Mouse (Mus musculus): ENCODE measurements around the gene Lce1j. TPM values are rescaled to one million over a fixed set of nuclear protein-coding genes. Genes with fewer than 3 reads are reported as not detected.
"Not testable (repeated sequence)": the region's sequence is repeated elsewhere in the genome, so short reads cannot be mapped to it uniquely, and the experiment has no call there.

Lce1j gene
- polyA plus RNA-seq (2014; fragmentation: Nextera tagmentation; extraction: Ambion mirVana) = not detected in 2 replicates

GRCm38 (mm10) chr3:92790414-92790813, at the start of gene Lce1j:
TSS of gene Lce1j (minus strand) at chr3:92790514.
- Histone ChIP-seq H3K4me2 (replicated peaks; ENCODE audit: low read depth, low read length) (no peak within 1 kb of the TSS), H3K36me3 (ENCODE audit: control insufficient read depth, insufficient read depth, low read length) (no peaks in the 10 kb centered on the region), H3K9ac (replicated peaks; ENCODE audit: low read depth, low read length) (no peak within 1 kb of the TSS), H3K9me3 (ENCODE audit: control insufficient read depth, low read depth, low read length) (no peaks in the 10 kb centered on the region), H3K27ac (ENCODE audit: low read length) (no peak within 1 kb of the TSS), H3K27me3 (ENCODE audit: control insufficient read depth, insufficient read depth, low read length) (no peaks in the 10 kb centered on the region), H3K4me1 (ENCODE audit: control insufficient read depth, insufficient read depth, low read length) (no peaks in the 10 kb centered on the region), H3K4me3 (ENCODE audit: low read depth, low read length) (no peak within 1 kb of the TSS)
- WGBS = 88% methylated on average over 1 of the region's 1 CpGs
- no peak for ATAC-seq (ENCODE audit: insufficient number of reproducible peaks, insufficient read depth, low FRiP score, low read depth)

GRCm38 (mm10) chr3:92827108-92827507, 36.8 kb upstream of the Lce1j start, which contains the start of gene Kprp:
TSS of gene Kprp (minus strand) at chr3:92827247.
- Histone ChIP-seq H3K27me3 (ENCODE audit: control insufficient read depth, insufficient read depth, low read length) (no peaks in the 10 kb centered on the region), H3K4me2 (replicated peaks; ENCODE audit: low read depth, low read length) (no peak within 1 kb of the TSS), H3K9ac (replicated peaks; ENCODE audit: low read depth, low read length) (no peak within 1 kb of the TSS), H3K36me3 (ENCODE audit: control insufficient read depth, insufficient read depth, low read length) (no peaks in the 10 kb centered on the region), H3K27ac (ENCODE audit: low read length) (no peak within 1 kb of the TSS), H3K4me3 (ENCODE audit: low read depth, low read length) (no peak within 1 kb of the TSS), H3K4me1 (ENCODE audit: control insufficient read depth, insufficient read depth, low read length) (no peaks in the 10 kb centered on the region), H3K9me3 (ENCODE audit: control insufficient read depth, low read depth, low read length) (no peaks in the 10 kb centered on the region)
- 23% methylated on average over 1 of the region's 1 CpGs for WGBS
- no peak for ATAC-seq (ENCODE audit: insufficient number of reproducible peaks, insufficient read depth, low FRiP score, low read depth)

- Histone ChIP-seq H3K4me1 (ENCODE audit: control insufficient read depth, insufficient read depth, low read length) (no peaks in the 10 kb centered on the region), H3K9me3 (ENCODE audit: control insufficient read depth, low read depth, low read length) (no peaks in the 10 kb centered on the region), H3K4me2 (replicated peaks; ENCODE audit: low read depth, low read length) (no peak overlapping the region), H3K27ac (ENCODE audit: low read length) (no peak overlapping the region), H3K9ac (replicated peaks; ENCODE audit: low read depth, low read length) (no peak overlapping the region), H3K36me3 (ENCODE audit: control insufficient read depth, insufficient read depth, low read length) (no peaks in the 10 kb centered on the region), H3K4me3 (ENCODE audit: low read depth, low read length) (no peak overlapping the region), H3K27me3 (ENCODE audit: control insufficient read depth, insufficient read depth, low read length) (no peaks in the 10 kb centered on the region)
- no peak for ATAC-seq (ENCODE audit: insufficient number of reproducible peaks, insufficient read depth, low FRiP score, low read depth)
- WGBS = 26% methylated on average over 1 of the region's 1 CpGs
Observed at GRCm38 (mm10) chr3:92825808-92826207, 35.5 kb upstream of the Lce1j start.

- H3K36me3 ChIP-seq (ENCODE audit: control insufficient read depth, insufficient read depth, low read length); H3K27ac ChIP-seq (ENCODE audit: low read length); H3K4me3 ChIP-seq (ENCODE audit: low read depth, low read length); ATAC-seq (ENCODE audit: insufficient number of reproducible peaks, insufficient read depth, low FRiP score, low read depth); H3K4me2 ChIP-seq (replicated peaks; ENCODE audit: low read depth, low read length); H3K4me1 ChIP-seq (ENCODE audit: control insufficient read depth, insufficient read depth, low read length); H3K9me3 ChIP-seq (ENCODE audit: control insufficient read depth, low read depth, low read length); H3K9ac ChIP-seq (replicated peaks; ENCODE audit: low read depth, low read length); H3K27me3 ChIP-seq (ENCODE audit: control insufficient read depth, insufficient read depth, low read length): not testable (repeated sequence)
- WGBS = 92% methylated on average over 2 of the region's 2 CpGs
Observed at GRCm38 (mm10) chr3:92816036-92816435, 25.7 kb upstream of the Lce1j start.

GRCm38 (mm10) chr3:92815581-92815980, 25.3 kb upstream of the Lce1j start:
- Histone ChIP-seq H3K27ac (ENCODE audit: low read length) (no peak overlapping the region), H3K4me1 (ENCODE audit: control insufficient read depth, insufficient read depth, low read length) (no peaks in the 10 kb centered on the region)
- 91% methylated on average over 3 of the region's 3 CpGs for WGBS

DNA sequence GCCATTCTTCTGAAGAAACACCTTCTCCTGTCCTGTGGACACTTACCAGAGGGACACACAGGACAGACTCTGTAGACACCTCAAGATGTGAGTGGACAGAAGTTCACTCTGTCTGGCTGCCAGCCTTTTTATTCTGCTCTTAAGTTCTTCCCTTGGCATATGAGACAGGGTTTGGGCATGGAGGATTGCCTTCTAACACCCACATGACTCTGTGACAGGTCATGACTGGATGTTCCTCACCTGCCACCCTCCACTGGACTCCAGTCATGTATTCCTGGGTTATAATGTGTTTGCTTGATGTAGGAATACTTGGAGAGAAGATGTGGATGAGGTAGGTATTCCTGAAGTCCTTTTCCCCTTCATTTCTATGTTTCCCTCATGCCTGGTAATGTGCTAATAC, 17.5 kb upstream of the Lce1j start, which contains the start of gene Lce1k:
Lce1k (minus strand) TSS at position 101 of the 400 bp plus-strand sequence.
- Histone ChIP-seq H3K4me2 (replicated peaks; ENCODE audit: low read depth, low read length) (no peak within 1 kb of the TSS), H3K27ac (ENCODE audit: low read length) (no peak within 1 kb of the TSS), H3K36me3 (ENCODE audit: control insufficient read depth, insufficient read depth, low read length) (no peaks in the 10 kb centered on the region), H3K4me1 (ENCODE audit: control insufficient read depth, insufficient read depth, low read length) (no peaks in the 10 kb centered on the region), H3K9me3 (ENCODE audit: control insufficient read depth, low read depth, low read length) (no peaks in the 10 kb centered on the region), H3K4me3 (ENCODE audit: low read depth, low read length) (no peak within 1 kb of the TSS), H3K9ac (replicated peaks; ENCODE audit: low read depth, low read length) (no peak within 1 kb of the TSS), H3K27me3 (ENCODE audit: control insufficient read depth, insufficient read depth, low read length) (no peaks in the 10 kb centered on the region)
- no peak for ATAC-seq (ENCODE audit: insufficient number of reproducible peaks, insufficient read depth, low FRiP score, low read depth)

More at GRCm38 (mm10) chr3:92815581-92815980, 25.3 kb upstream of the Lce1j start:
- Histone ChIP-seq H3K27me3 (ENCODE audit: control insufficient read depth, insufficient read depth, low read length) (no peaks in the 10 kb centered on the region), H3K9me3 (ENCODE audit: control insufficient read depth, low read depth, low read length) (no peaks in the 10 kb centered on the region), H3K36me3 (ENCODE audit: control insufficient read depth, insufficient read depth, low read length) (no peaks in the 10 kb centered on the region), H3K9ac (replicated peaks; ENCODE audit: low read depth, low read length) (no peak overlapping the region), H3K4me3 (ENCODE audit: low read depth, low read length) (no peak overlapping the region), H3K4me2 (replicated peaks; ENCODE audit: low read depth, low read length) (no peak overlapping the region)
- ATAC-seq (ENCODE audit: insufficient number of reproducible peaks, insufficient read depth, low FRiP score, low read depth) = no peak

GRCm38 (mm10) chr3:92778799-92779198, 11.5 kb downstream of the Lce1j start, which contains the start of gene Lce1i:
TSS of gene Lce1i (minus strand) at chr3:92778899.
- no peak for ATAC-seq (ENCODE audit: insufficient number of reproducible peaks, insufficient read depth, low FRiP score, low read depth)
- H3K9me3 ChIP-seq (ENCODE audit: control insufficient read depth, low read depth, low read length) = no peaks in the 10 kb centered on the region
- no peak within 1 kb of the TSS for H3K4me3 ChIP-seq (ENCODE audit: low read depth, low read length)
- H3K27me3 ChIP-seq (ENCODE audit: control insufficient read depth, insufficient read depth, low read length) = no peaks in the 10 kb centered on the region
- H3K4me1 ChIP-seq (ENCODE audit: control insufficient read depth, insufficient read depth, low read length) = no peaks in the 10 kb centered on the region
- no peak within 1 kb of the TSS for H3K4me2 ChIP-seq (replicated peaks; ENCODE audit: low read depth, low read length)
- H3K36me3 ChIP-seq (ENCODE audit: control insufficient read depth, insufficient read depth, low read length) = no peaks in the 10 kb centered on the region
- no peak within 1 kb of the TSS for H3K27ac ChIP-seq (ENCODE audit: low read length)
- no peak within 1 kb of the TSS for H3K9ac ChIP-seq (replicated peaks; ENCODE audit: low read depth, low read length)
- 82% methylated on average over 1 of the region's 1 CpGs for WGBS

DNA sequence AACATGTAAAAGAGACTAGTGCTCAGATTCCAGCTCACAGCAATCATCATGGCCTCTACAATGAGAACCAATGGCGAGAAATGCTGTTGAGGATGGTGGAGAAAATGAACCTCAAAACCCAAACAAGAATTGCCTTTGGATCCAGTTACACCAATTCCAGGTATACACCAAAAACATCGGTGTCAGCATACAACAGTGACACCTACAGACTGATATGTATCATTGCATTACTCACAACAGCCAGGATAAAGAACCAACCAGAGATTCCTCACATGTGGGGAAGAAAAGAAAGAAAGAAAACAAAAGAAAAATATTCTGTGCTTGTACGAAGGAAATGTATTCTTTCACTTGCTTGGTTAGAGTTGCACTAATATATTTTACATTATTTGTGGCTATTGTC, 18.7 kb downstream of the Lce1j start:
- no peak for ATAC-seq (ENCODE audit: insufficient number of reproducible peaks, insufficient read depth, low FRiP score, low read depth)
- WGBS = 24% methylated on average over 3 of the region's 3 CpGs

GRCm38 (mm10) chr3:92764965-92765364, 25.3 kb downstream of the Lce1j start, which contains the start of gene Lce1h:
TSS of gene Lce1h (minus strand) at chr3:92765065.
- no peak within 1 kb of the TSS for H3K4me2 ChIP-seq (replicated peaks; ENCODE audit: low read depth, low read length)
- no peak within 1 kb of the TSS for H3K27ac ChIP-seq (ENCODE audit: low read length)
- no peak for ATAC-seq (ENCODE audit: insufficient number of reproducible peaks, insufficient read depth, low FRiP score, low read depth)
- no peaks in the 10 kb centered on the region for H3K9me3 ChIP-seq (ENCODE audit: control insufficient read depth, low read depth, low read length)
- no peaks in the 10 kb centered on the region for H3K36me3 ChIP-seq (ENCODE audit: control insufficient read depth, insufficient read depth, low read length)
- H3K27me3 ChIP-seq (ENCODE audit: control insufficient read depth, insufficient read depth, low read length) = no peaks in the 10 kb centered on the region
- H3K4me3 ChIP-seq (ENCODE audit: low read depth, low read length) = no peak within 1 kb of the TSS
- WGBS = 96% methylated on average over 1 of the region's 1 CpGs
- H3K4me1 ChIP-seq (ENCODE audit: control insufficient read depth, insufficient read depth, low read length) = no peaks in the 10 kb centered on the region
- H3K9ac ChIP-seq (replicated peaks; ENCODE audit: low read depth, low read length) = no peak within 1 kb of the TSS

More for the DNA sequence above, 18.7 kb downstream of the Lce1j start:
- Histone ChIP-seq H3K36me3 (ENCODE audit: control insufficient read depth, insufficient read depth, low read length) (no peaks in the 10 kb centered on the region), H3K27ac (ENCODE audit: low read length) (no peak overlapping the region), H3K9me3 (ENCODE audit: control insufficient read depth, low read depth, low read length) (no peaks in the 10 kb centered on the region), H3K27me3 (ENCODE audit: control insufficient read depth, insufficient read depth, low read length) (no peaks in the 10 kb centered on the region), H3K4me2 (replicated peaks; ENCODE audit: low read depth, low read length) (no peak overlapping the region), H3K4me3 (ENCODE audit: low read depth, low read length) (no peak overlapping the region), H3K9ac (replicated peaks; ENCODE audit: low read depth, low read length) (no peak overlapping the region), H3K4me1 (ENCODE audit: control insufficient read depth, insufficient read depth, low read length) (no peaks in the 10 kb centered on the region)
